Mouse (Mus musculus) heart, embryonic 14.5 days (tissue): ENCODE measurements around the gene Zfp612. TPM values are rescaled to one million over a fixed set of nuclear protein-coding genes. Genes with fewer than 3 reads are reported as not detected.

ENCODE experiments used
- ATAC-seq: fragments of 200-750 bp; cut with Nextera tagmentation; 2 replicates; pipeline ENCODE4 v1.8.0; 2017; ENCODE audit warnings: low read depth, moderate TSS enrichment; ENCODE audit not compliant: insufficient number of reproducible peaks, insufficient read depth, low FRiP score
- H3K27ac ChIP-seq, 2 experiments: fragments of 200-500 bp in 1 of 2; fragments of 300-500 bp in 1 of 2; sonication (generic) in 1 of 2; replicated peaks in 1 of 2; 2 replicates each; pipeline ENCODE4 v1.5.1; 2012 to 2014; ENCODE audit warnings: low read depth in 2 of 2, low read length in 2 of 2, control low read depth in 1 of 2, mild to moderate bottlenecking in 1 of 2, mixed read lengths in 1 of 2; ENCODE audit not compliant: control insufficient read depth in 1 of 2, insufficient read depth in 1 of 2
- H3K27me3 ChIP-seq: fragments of 300-500 bp; sonication (generic); 2 replicates; pipeline ENCODE4 v1.6.1; 2014; ENCODE audit warnings: mild to moderate bottlenecking, low read length, control low read depth; ENCODE audit not compliant: control insufficient read depth, insufficient read depth
- H3K36me3 ChIP-seq: fragments of 300-500 bp; sonication (generic); 2 replicates; pipeline ENCODE4 v1.6.1; 2014; ENCODE audit warnings: mild to moderate bottlenecking, control low read depth, low read length, mixed read lengths; ENCODE audit not compliant: control insufficient read depth, insufficient read depth
- H3K4me1 ChIP-seq, 2 experiments: fragments of 200-500 bp in 1 of 2; fragments of 300-500 bp in 1 of 2; sonication (generic) in 1 of 2; 2 replicates each; pipeline ENCODE4 v1.6.1; 2012 to 2014; ENCODE audit warnings: low read length in 2 of 2, control low read depth in 1 of 2, mixed read lengths in 1 of 2; ENCODE audit not compliant: control insufficient read depth in 2 of 2, insufficient read depth in 2 of 2
- H3K4me2 ChIP-seq: fragments of 300-500 bp; sonication (generic); 2 replicates; pipeline ENCODE4 v1.6.1; 2014; ENCODE audit warnings: mild to moderate bottlenecking, low read length
- H3K4me3 ChIP-seq, 2 experiments: fragments of 200-500 bp in 1 of 2; fragments of 300-500 bp in 1 of 2; sonication (generic) in 1 of 2; 2 replicates each; pipeline ENCODE4 v1.5.1; 2012 to 2014; ENCODE audit warnings: low read length in 2 of 2, mild to moderate bottlenecking in 2 of 2, control low read depth in 1 of 2, low read depth in 1 of 2, moderate library complexity in 1 of 2; ENCODE audit not compliant: control insufficient read depth in 1 of 2, insufficient read depth in 1 of 2
- H3K9ac ChIP-seq: fragments of 300-500 bp; sonication (generic); 2 replicates; pipeline ENCODE4 v1.6.1; 2014; ENCODE audit warnings: mild to moderate bottlenecking, low read length
- H3K9me3 ChIP-seq: fragments of 300-500 bp; sonication (generic); 2 replicates; pipeline ENCODE4 v1.6.1; 2016; ENCODE audit warnings: low read length, control low read depth; ENCODE audit not compliant: control insufficient read depth
- WGBS: fragments of 180-500 bp; shearing (Covaris S2); extraction: QIAGEN DNeasy Blood & Tissue Kit; methylation state at CpG from one replicate; pipeline ENCODE4 v1.1.7; 2014; 5-methylcytosine and 5-hydroxymethylcytosine counted together
- polyA plus RNA-seq: library from polyadenylated mRNA; unstranded; fragments of >200 nt; fragmentation: Nextera tagmentation; extraction: Ambion mirVana; gene quantifications from 2 replicates; pipeline ENCODE4 v1.2.1, GENCODE M21; 2014

Zfp612 gene
- polyA plus RNA-seq, 1 experiment from 2014 or later, result 5.9 TPM

GRCm38 (mm10) chr8:110082416-110083105 lies 3.0 kb downstream of the Zfp612 start:
- no peak overlapping the region for H3K27ac ChIP-seq
- H3K36me3 ChIP-seq, result peaks cover 25% of the 10 kb centered on the region
- H3K4me3 ChIP-seq, result no peak overlapping the region
- no peak for ATAC-seq
- peaks cover 6% of the 10 kb centered on the region; the same call in 1 of the 2 replicates for H3K9me3 ChIP-seq
- H3K4me2 ChIP-seq, result no peak overlapping the region
- H3K9ac ChIP-seq, result no peak overlapping the region
- 79% methylated on average over 11 of the region's 11 CpGs for WGBS
- H3K4me1 ChIP-seq, result peaks cover 2 to 4% of the 10 kb centered on the region in 2 experiments; a peak in 3 of 4 replicates
- no peaks in the 10 kb centered on the region for H3K27me3 ChIP-seq

GRCm38 (mm10) chr8:110091869-110092268 lies 12.3 kb downstream of the Zfp612 start:
- Histone ChIP-seq H3K4me1 (no peaks in the 10 kb centered on the region), H3K9me3 (peaks cover 20% of the 10 kb centered on the region), H3K27ac (no peak overlapping the region), H3K9ac (no peak overlapping the region), H3K4me3 (no peak overlapping the region), H3K27me3 (no peaks in the 10 kb centered on the region), H3K36me3 (peaks cover 23% of the 10 kb centered on the region), H3K4me2 (no peak overlapping the region)
- WGBS, result 59% methylated on average over 1 of the region's 1 CpGs
- no peak for ATAC-seq

GRCm38 (mm10) chr8:110100907-110101306 lies 21.4 kb downstream of the Zfp612 start, which contains the start of gene Gm21964:
Gene Gm21964 (plus strand): TSS chr8:110101207.
- H3K9me3 ChIP-seq, result no peaks in the 10 kb centered on the region
- WGBS, result 76% methylated on average over 12 of the region's 12 CpGs
- H3K36me3 ChIP-seq, result no peaks in the 10 kb centered on the region
- no peak within 1 kb of the TSS for H3K4me2 ChIP-seq
- no peaks in the 10 kb centered on the region for H3K27me3 ChIP-seq
- H3K9ac ChIP-seq, result no peak within 1 kb of the TSS
- H3K27ac ChIP-seq, result no peak within 1 kb of the TSS
- H3K4me3 ChIP-seq, result no peak within 1 kb of the TSS
- no peak for ATAC-seq
- no peaks in the 10 kb centered on the region for H3K4me1 ChIP-seq

- Histone ChIP-seq H3K4me1 (no peaks in the 10 kb centered on the region), H3K27ac (no peak overlapping the region), H3K4me2 (no peak overlapping the region), H3K4me3 (no peak overlapping the region), H3K27me3 (no peaks in the 10 kb centered on the region), H3K9ac (no peak overlapping the region), H3K9me3 (no peaks in the 10 kb centered on the region), H3K36me3 (no peaks in the 10 kb centered on the region)
- 89% methylated on average over 14 of the region's 15 CpGs for WGBS
- no peak for ATAC-seq
Observed at GRCm38 (mm10) chr8:110101676-110102075, 22.1 kb downstream of the Zfp612 start.

GRCm38 (mm10) chr8:110102653-110103052 lies 23.1 kb downstream of the Zfp612 start, which contains the start of gene Gm17720:
Gene Gm17720 (minus strand): TSS chr8:110102753.
- no peaks in the 10 kb centered on the region for H3K27me3 ChIP-seq
- no peak within 1 kb of the TSS for H3K9ac ChIP-seq
- H3K36me3 ChIP-seq, result no peaks in the 10 kb centered on the region
- H3K4me2 ChIP-seq, result no peak within 1 kb of the TSS
- H3K4me1 ChIP-seq, result no peaks in the 10 kb centered on the region
- WGBS, result 83% methylated on average over 3 of the region's 3 CpGs
- H3K4me3 ChIP-seq, result no peak within 1 kb of the TSS
- ATAC-seq, result no peak
- no peaks in the 10 kb centered on the region for H3K9me3 ChIP-seq
- H3K27ac ChIP-seq, result no peak within 1 kb of the TSS

- H3K36me3 ChIP-seq, result no peaks in the 10 kb centered on the region
- no peaks in the 10 kb centered on the region for H3K9me3 ChIP-seq
- H3K27me3 ChIP-seq, result no peaks in the 10 kb centered on the region
- H3K9ac ChIP-seq, result no peak overlapping the region
- no peaks in the 10 kb centered on the region for H3K4me1 ChIP-seq
- no peak overlapping the region for H3K27ac ChIP-seq
- H3K4me3 ChIP-seq, result no peak overlapping the region
- H3K4me2 ChIP-seq, result no peak overlapping the region
- WGBS, result 45% methylated on average over 6 of the region's 6 CpGs
- ATAC-seq, result no peak
Observed at GRCm38 (mm10) chr8:110119715-110120114, 40.2 kb downstream of the Zfp612 start.

- H3K36me3 ChIP-seq, result no peaks in the 10 kb centered on the region
- no peak overlapping the region for H3K4me2 ChIP-seq
- 19% methylated on average over 13 of the region's 13 CpGs for WGBS
- ATAC-seq, result no peak
- H3K4me3 ChIP-seq, result no peak overlapping the region
- no peak overlapping the region for H3K27ac ChIP-seq
- no peaks in the 10 kb centered on the region for H3K27me3 ChIP-seq
- H3K4me1 ChIP-seq, result no peaks in the 10 kb centered on the region
- no peak overlapping the region for H3K9ac ChIP-seq
- H3K9me3 ChIP-seq, result no peaks in the 10 kb centered on the region
Observed at GRCm38 (mm10) chr8:110130537-110130936, 51.0 kb downstream of the Zfp612 start.

GRCm38 (mm10) chr8:110134236-110134635 lies 54.7 kb downstream of the Zfp612 start:
- Histone ChIP-seq H3K9ac (no peak overlapping the region), H3K4me2 (no peak overlapping the region), H3K4me3 (no peak overlapping the region), H3K27ac (no peak overlapping the region), H3K36me3 (no peaks in the 10 kb centered on the region), H3K4me1 (no peaks in the 10 kb centered on the region), H3K27me3 (no peaks in the 10 kb centered on the region), H3K9me3 (no peaks in the 10 kb centered on the region)
- ATAC-seq, result no peak
- 85% methylated on average over 8 of the region's 8 CpGs for WGBS
